Mouse (Mus musculus) midbrain, embryonic 16.5 days (tissue): Measurements from ENCODE around the gene Ctnna3. TPM values are rescaled to one million over a fixed set of nuclear protein-coding genes. Genes with fewer than 3 reads are reported as not detected.

Experiments
- ATAC-seq: fragments of 200-750 bp; cut with Nextera tagmentation; 2 replicates; pipeline ENCODE4 v1.8.0; 2017; ENCODE audit warnings: moderate TSS enrichment
- H3K27ac ChIP-seq: fragments of 300-500 bp; sonication (generic); 2 replicates; pipeline ENCODE4 v1.5.1; 2014; ENCODE audit warnings: mild to moderate bottlenecking, low read length, mixed read lengths
- H3K27me3 ChIP-seq: fragments of 300-500 bp; sonication (generic); 2 replicates; pipeline ENCODE4 v1.6.1; 2014; ENCODE audit warnings: low read depth, low read length, mixed read lengths; ENCODE audit not compliant: control insufficient read depth, insufficient read depth
- H3K36me3 ChIP-seq: fragments of 300-500 bp; sonication (generic); 2 replicates; pipeline ENCODE4 v1.6.1; 2014; ENCODE audit warnings: mild to moderate bottlenecking, low read length, moderate library complexity, mixed read lengths; ENCODE audit not compliant: control insufficient read depth, insufficient read depth
- H3K4me1 ChIP-seq: fragments of 300-500 bp; sonication (generic); 2 replicates; pipeline ENCODE4 v1.6.1; 2014; ENCODE audit warnings: mild to moderate bottlenecking, low read length, mixed read lengths; ENCODE audit not compliant: control insufficient read depth, insufficient read depth
- H3K4me2 ChIP-seq: fragments of 300-500 bp; sonication (generic); 2 replicates; pipeline ENCODE4 v1.6.1; 2014; ENCODE audit warnings: mild to moderate bottlenecking, low read length, mixed read lengths
- H3K4me3 ChIP-seq: fragments of 300-500 bp; sonication (generic); 2 replicates; pipeline ENCODE4 v1.5.1; 2014; ENCODE audit warnings: low read depth, mild to moderate bottlenecking, low read length, moderate library complexity, mixed read lengths
- H3K9ac ChIP-seq: fragments of 300-500 bp; sonication (generic); 2 replicates; pipeline ENCODE4 v1.6.1; 2014; ENCODE audit warnings: low read depth, low read length, mixed read lengths
- H3K9me3 ChIP-seq: fragments of 300-500 bp; sonication (generic); replicated peaks from 2 replicates; pipeline ENCODE4 v1.6.1; 2014; ENCODE audit warnings: mild to moderate bottlenecking, low read length, mixed read lengths; ENCODE audit not compliant: control insufficient read depth, poor library complexity, severe bottlenecking
- WGBS: fragments of 180-500 bp; shearing (Covaris S2); extraction: QIAGEN DNeasy Blood & Tissue Kit; methylation state at CpG from one replicate; pipeline ENCODE4 v1.1.7; 2014; 5-methylcytosine and 5-hydroxymethylcytosine counted together
- polyA plus RNA-seq: library from polyadenylated mRNA; unstranded; fragments of >200 nt; fragmentation: Nextera tagmentation; extraction: Ambion mirVana; gene quantifications from 2 replicates; pipeline ENCODE4 v1.2.1, GENCODE M21; 2015

Ctnna3 gene
- polyA plus RNA-seq, 1 experiment from 2014 or later: 0.98 TPM

- H3K4me3 ChIP-seq: no peak overlapping the region
- no peak overlapping the region for H3K27ac ChIP-seq
- H3K27me3 ChIP-seq: no peaks in the 10 kb centered on the region
- H3K4me1 ChIP-seq: no peaks in the 10 kb centered on the region
- no peak overlapping the region for H3K4me2 ChIP-seq
- no peak for ATAC-seq
- no peaks in the 10 kb centered on the region for H3K36me3 ChIP-seq
- H3K9ac ChIP-seq: no peak overlapping the region
- H3K9me3 ChIP-seq: no peaks in the 10 kb centered on the region; the same call in 1 of the 2 replicates
Observed at GRCm38 (mm10) chr10:64748651-64749050, 1318.8 kb downstream of the Ctnna3 start.

GRCm38 (mm10) chr10:64750791-64751190, 1320.9 kb downstream of the Ctnna3 start:
- no peak for ATAC-seq
- no peak overlapping the region for H3K4me3 ChIP-seq
- no peak overlapping the region for H3K4me2 ChIP-seq
- no peaks in the 10 kb centered on the region for H3K4me1 ChIP-seq
- no peaks in the 10 kb centered on the region for H3K36me3 ChIP-seq
- no peak overlapping the region for H3K9ac ChIP-seq
- H3K9me3 ChIP-seq: no peaks in the 10 kb centered on the region; the same call in 1 of the 2 replicates
- 38% methylated on average over 5 of the region's 5 CpGs for WGBS
- no peaks in the 10 kb centered on the region for H3K27me3 ChIP-seq
- H3K27ac ChIP-seq: no peak overlapping the region

DNA sequence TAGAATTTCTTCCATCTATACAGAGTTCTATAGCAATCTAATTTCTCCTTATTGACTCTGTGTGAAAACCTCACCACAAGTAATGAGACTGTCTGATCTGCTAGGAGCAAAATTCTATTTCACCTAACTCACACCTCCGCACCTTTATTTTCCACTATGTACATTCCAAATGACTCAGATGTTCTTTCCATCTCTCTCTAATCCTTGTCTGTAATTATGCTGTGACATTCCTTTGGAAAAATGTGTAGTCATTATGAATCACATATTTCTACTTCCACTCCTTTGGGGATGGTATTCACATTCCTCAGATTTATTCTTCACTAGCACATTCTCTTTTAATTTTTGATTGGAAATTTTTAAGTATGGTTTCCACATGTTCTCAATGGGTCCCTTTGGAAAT, 1406.4 kb downstream of the Ctnna3 start:
- H3K4me2 ChIP-seq: no peak overlapping the region
- WGBS: 97% methylated on average over 1 of the region's 1 CpGs
- no peaks in the 10 kb centered on the region for H3K36me3 ChIP-seq
- H3K27me3 ChIP-seq: no peaks in the 10 kb centered on the region
- H3K4me1 ChIP-seq: no peaks in the 10 kb centered on the region
- no peak for ATAC-seq
- no peak overlapping the region for H3K27ac ChIP-seq
- no peaks in the 10 kb centered on the region for H3K9me3 ChIP-seq
- no peak overlapping the region for H3K4me3 ChIP-seq
- no peak overlapping the region for H3K9ac ChIP-seq

DNA sequence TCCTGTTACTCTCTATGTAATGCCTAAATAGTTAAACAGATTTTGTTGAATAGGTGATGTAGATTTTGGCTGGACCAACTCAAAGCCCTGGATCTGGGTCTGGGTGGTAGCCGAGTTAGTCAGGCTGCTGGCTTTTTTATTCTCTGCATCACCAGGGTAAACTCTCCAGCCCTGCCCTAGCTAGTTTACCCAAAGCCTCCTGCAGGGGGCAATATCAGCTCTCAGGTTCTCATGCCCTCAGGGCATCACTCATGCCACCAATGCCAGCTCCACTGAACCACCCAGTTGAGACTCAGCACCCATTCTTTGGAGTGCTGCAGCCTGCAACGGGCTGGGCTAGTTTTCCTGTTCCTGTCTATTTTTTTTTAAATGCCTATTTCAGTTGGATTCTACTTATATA, 1431.5 kb downstream of the Ctnna3 start:
- H3K9me3 ChIP-seq: no peaks in the 10 kb centered on the region
- H3K36me3 ChIP-seq: no peaks in the 10 kb centered on the region
- H3K9ac ChIP-seq: no peak overlapping the region
- H3K4me1 ChIP-seq: no peaks in the 10 kb centered on the region
- no peak for ATAC-seq
- no peaks in the 10 kb centered on the region for H3K27me3 ChIP-seq
- H3K27ac ChIP-seq: no peak overlapping the region
- H3K4me3 ChIP-seq: no peak overlapping the region
- 86% methylated on average over 2 of the region's 2 CpGs for WGBS
- no peak overlapping the region for H3K4me2 ChIP-seq

DNA sequence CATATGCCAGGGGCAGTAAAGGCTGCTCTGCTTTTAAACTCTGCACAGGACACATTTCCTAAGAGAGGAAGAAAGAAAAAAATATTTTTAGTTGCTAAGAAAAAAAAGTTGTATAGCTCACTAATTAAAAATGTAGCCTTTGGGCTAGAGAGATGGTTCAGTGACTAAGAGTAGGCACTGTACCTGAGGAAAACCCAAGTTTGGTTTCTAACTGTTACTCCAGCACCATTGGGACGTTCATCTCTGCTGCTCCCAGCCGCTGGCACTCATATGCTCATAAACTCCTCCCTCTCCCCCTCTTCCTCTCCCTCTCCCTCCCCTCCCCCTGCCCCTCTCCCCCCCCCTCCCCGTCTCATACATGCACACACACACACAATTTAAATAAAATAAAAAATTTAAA, 1441.0 kb downstream of the Ctnna3 start:
- Histone ChIP-seq H3K4me1 (no peaks in the 10 kb centered on the region), H3K27ac (no peak overlapping the region), H3K4me3 (no peak overlapping the region), H3K4me2 (no peak overlapping the region), H3K27me3 (no peaks in the 10 kb centered on the region), H3K9me3 (no peaks in the 10 kb centered on the region), H3K36me3 (no peaks in the 10 kb centered on the region), H3K9ac (no peak overlapping the region)
- no peak for ATAC-seq
- 72% methylated on average over 3 of the region's 3 CpGs for WGBS

- Histone ChIP-seq H3K27ac (no peak overlapping the region), H3K36me3 (no peaks in the 10 kb centered on the region), H3K9ac (no peak overlapping the region), H3K4me1 (no peaks in the 10 kb centered on the region), H3K27me3 (no peaks in the 10 kb centered on the region), H3K9me3 (no peaks in the 10 kb centered on the region), H3K4me3 (no peak overlapping the region), H3K4me2 (no peak overlapping the region)
- WGBS: 80% methylated on average over 2 of the region's 2 CpGs
- ATAC-seq: no peak
Observed at GRCm38 (mm10) chr10:64876506-64876905, 1446.6 kb downstream of the Ctnna3 start.

DNA sequence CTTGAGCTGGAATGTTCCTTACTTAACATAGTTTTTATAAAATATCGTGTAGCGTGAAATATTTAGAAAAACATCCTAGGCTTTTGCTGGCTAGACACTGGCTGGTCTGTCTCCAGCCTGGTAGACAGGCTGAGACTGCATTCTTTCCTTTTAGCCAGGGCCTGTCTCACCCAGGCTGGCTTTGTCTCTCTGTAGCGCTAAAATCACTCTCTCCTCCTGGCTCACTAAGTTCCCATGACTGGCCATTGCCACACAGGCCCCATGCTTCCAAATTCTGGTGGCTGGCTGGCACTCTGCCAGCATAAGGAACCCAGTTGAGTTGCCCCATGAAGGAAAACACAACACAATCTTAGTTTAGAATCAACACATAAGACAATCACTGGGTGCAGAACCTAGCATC, 1450.0 kb downstream of the Ctnna3 start:
- Histone ChIP-seq H3K4me1 (no peaks in the 10 kb centered on the region), H3K27ac (no peak overlapping the region), H3K36me3 (no peaks in the 10 kb centered on the region), H3K4me3 (no peak overlapping the region), H3K4me2 (no peak overlapping the region), H3K9me3 (no peaks in the 10 kb centered on the region), H3K27me3 (no peaks in the 10 kb centered on the region), H3K9ac (no peak overlapping the region)
- ATAC-seq: no peak
- WGBS: 71% methylated on average over 3 of the region's 3 CpGs

DNA sequence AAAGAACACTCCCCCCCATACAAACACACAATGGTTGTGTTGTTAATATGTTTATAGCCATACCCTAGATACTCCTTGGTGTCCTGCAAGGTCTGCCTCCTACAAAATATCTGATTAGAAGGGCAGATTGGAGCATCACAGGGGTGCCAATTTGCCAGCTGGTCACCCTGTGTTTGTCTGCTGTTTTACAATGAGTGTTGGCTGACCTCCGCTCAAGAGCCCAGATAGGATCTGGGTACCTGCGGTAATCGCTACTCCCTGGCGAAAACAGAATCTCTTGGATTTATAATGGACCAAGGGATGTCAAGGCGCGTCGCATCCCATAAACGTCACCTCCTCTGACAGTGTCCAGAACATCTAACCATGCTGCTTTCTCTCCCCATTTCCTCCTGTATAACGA, 1457.0 kb downstream of the Ctnna3 start:
- Histone ChIP-seq H3K4me1 (no peaks in the 10 kb centered on the region), H3K4me3 (no peak overlapping the region), H3K9me3 (no peaks in the 10 kb centered on the region), H3K36me3 (no peaks in the 10 kb centered on the region), H3K9ac (no peak overlapping the region), H3K4me2 (no peak overlapping the region), H3K27me3 (no peaks in the 10 kb centered on the region), H3K27ac (no peak overlapping the region)
- WGBS: 77% methylated on average over 9 of the region's 9 CpGs
- ATAC-seq: no peak

GRCm38 (mm10) chr10:64892458-64892857, 1462.6 kb downstream of the Ctnna3 start:
- Histone ChIP-seq H3K27ac (no peak overlapping the region), H3K4me1 (no peaks in the 10 kb centered on the region), H3K36me3 (no peaks in the 10 kb centered on the region), H3K9me3 (no peaks in the 10 kb centered on the region), H3K27me3 (no peaks in the 10 kb centered on the region), H3K4me3 (no peak overlapping the region), H3K4me2 (no peak overlapping the region), H3K9ac (no peak overlapping the region)
- no peak for ATAC-seq

DNA sequence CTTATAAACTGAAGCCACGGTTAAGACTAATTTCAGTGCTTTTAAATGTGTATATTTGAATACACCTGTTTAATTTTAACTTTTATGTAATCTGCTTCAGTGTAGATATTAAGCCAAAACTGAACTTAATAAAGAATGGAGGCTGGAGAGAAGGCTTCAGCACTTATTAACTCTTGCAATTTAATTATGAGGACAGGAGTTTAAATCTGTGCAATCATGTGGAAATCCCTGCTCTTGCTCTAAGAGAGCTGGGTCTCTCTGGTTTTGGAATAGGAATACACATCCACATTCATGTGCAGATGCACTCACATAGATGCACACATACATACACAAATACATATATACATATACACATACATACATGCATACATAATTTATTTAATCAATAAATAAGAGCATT, 1468.8 kb downstream of the Ctnna3 start:
- Histone ChIP-seq H3K4me2 (no peak overlapping the region), H3K4me3 (no peak overlapping the region), H3K27me3 (no peaks in the 10 kb centered on the region), H3K36me3 (no peaks in the 10 kb centered on the region), H3K9me3 (no peaks in the 10 kb centered on the region), H3K4me1 (no peaks in the 10 kb centered on the region), H3K9ac (no peak overlapping the region), H3K27ac (no peak overlapping the region)
- no peak for ATAC-seq
- 92% methylated on average over 1 of the region's 1 CpGs for WGBS
